Mouse (Mus musculus) testis, adult 2 months (tissue): ENCODE measurements around the gene Tfeb. TPM values are rescaled to one million over a fixed set of nuclear protein-coding genes. Genes with fewer than 3 reads are reported as not detected.

Experiments used
- H3K27ac ChIP-seq: fragments of 200-500 bp; 2 replicates; pipeline ENCODE4 v1.5.1; 2012; ENCODE audit warnings: low read depth, low read length; ENCODE audit not compliant: control insufficient read depth, insufficient read depth
- H3K27me3 ChIP-seq: fragments of 200-500 bp; 2 replicates; pipeline ENCODE4 v1.6.1; 2012; ENCODE audit warnings: mild to moderate bottlenecking, low read length, moderate library complexity; ENCODE audit not compliant: control insufficient read depth, insufficient read depth
- H3K36me3 ChIP-seq: fragments of 200-500 bp; 2 replicates; pipeline ENCODE4 v1.6.1; 2012; ENCODE audit warnings: mild to moderate bottlenecking, low read length; ENCODE audit not compliant: control insufficient read depth, insufficient read depth
- H3K4me1 ChIP-seq: fragments of 200-500 bp; 2 replicates; pipeline ENCODE4 v1.6.1; 2012; ENCODE audit warnings: low read length; ENCODE audit not compliant: control insufficient read depth, insufficient read depth
- H3K4me3 ChIP-seq: fragments of 200-500 bp; 2 replicates; pipeline ENCODE4 v1.5.1; 2012; ENCODE audit warnings: low read depth, mild to moderate bottlenecking, low read length, moderate library complexity, mixed read lengths; ENCODE audit not compliant: control insufficient read depth
- CTCF ChIP-seq: fragments of 200-500 bp; IDR thresholded peaks from 2 replicates; pipeline ENCODE4 v1.5.1; 2012; ENCODE audit warnings: low read depth, mild to moderate bottlenecking, inconsistent platforms, low read length, moderate library complexity; ENCODE audit not compliant: control insufficient read depth, insufficient read depth, insufficient replicate concordance
- POLR2A ChIP-seq: fragments of 200-500 bp; IDR thresholded peaks from 2 replicates; pipeline ENCODE4 v1.6.1; 2012; ENCODE audit warnings: low read depth, mild to moderate bottlenecking, inconsistent platforms, low read length, moderate library complexity; ENCODE audit not compliant: control insufficient read depth
- polyA plus RNA-seq: library from polyadenylated mRNA; depleted of rRNA; stranded (reverse); fragments of >200 nt; gene quantifications from 2 replicates; pipeline ENCODE4 v1.2.3, GENCODE M21; 2012

Tfeb gene
- polyA plus RNA-seq, 1 experiment = 4.4 TPM

DNA sequence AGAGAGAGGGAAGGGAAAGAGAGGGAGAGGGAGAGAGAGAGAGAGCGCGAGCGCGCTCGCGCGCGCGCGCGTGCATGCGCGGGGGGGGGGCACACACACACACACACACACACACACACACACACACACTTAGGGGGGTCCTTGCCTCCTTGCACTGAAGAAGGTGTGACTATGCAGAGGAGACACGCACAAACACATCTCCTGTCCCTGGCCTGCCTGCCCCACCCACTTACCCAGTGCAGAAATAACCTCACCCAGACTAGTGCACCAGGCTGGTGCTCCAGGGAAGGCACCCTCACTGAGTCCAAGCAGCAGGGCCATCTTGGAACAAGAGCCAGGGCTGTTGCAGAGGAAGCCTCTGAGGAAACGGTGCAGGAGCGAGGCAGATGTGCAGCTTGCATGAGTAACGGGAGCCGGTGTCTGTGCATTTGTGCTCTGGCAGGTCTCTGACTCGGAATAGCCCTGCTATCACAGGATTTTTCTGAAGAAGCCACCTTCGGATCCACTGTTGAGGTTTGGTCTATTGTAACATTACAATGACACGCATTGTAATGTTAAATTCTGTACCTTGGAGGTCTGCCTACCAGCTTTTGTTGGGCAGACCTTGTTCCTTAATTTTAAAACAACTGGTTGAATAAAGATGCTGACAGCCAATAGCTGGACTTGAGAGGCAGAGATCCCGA is 23.8 kb upstream of the Tfeb start:
- Histone ChIP-seq H3K27me3 (no peaks in the 10 kb centered on the region), H3K36me3 (no peaks in the 10 kb centered on the region), H3K4me1 (no peaks in the 10 kb centered on the region; the same call in 1 of the 2 replicates), H3K4me3 (no peak overlapping the region), H3K27ac (no peak overlapping the region)
- no peak for TF ChIP-seq POLR2A
- TF ChIP-seq CTCF = no peak

DNA sequence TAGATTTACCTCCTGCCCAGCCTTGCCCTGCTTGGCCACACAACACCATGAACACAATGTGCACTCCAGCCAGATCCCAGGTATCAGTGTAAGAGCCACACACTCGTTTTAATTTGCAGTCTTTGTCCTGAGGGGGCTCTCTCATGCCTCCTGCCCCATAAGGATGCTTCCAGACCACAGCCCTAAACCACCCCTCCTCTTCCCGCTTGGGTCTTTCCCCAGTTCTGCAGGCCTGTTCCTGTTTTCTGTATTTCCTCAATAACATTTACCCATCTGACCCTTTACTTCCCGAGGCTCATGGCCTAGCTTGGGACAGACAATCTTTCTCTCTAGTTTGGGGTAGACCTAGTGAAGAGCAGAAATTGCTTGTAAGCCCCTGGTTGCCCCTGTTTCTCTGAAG is 21.8 kb upstream of the Tfeb start:
- no peaks in the 10 kb centered on the region for H3K36me3 ChIP-seq
- no peak overlapping the region for H3K27ac ChIP-seq
- no peaks in the 10 kb centered on the region; the same call in 1 of the 2 replicates for H3K4me1 ChIP-seq
- TF ChIP-seq POLR2A = no peak
- H3K27me3 ChIP-seq = no peaks in the 10 kb centered on the region
- no peak overlapping the region for H3K4me3 ChIP-seq

DNA sequence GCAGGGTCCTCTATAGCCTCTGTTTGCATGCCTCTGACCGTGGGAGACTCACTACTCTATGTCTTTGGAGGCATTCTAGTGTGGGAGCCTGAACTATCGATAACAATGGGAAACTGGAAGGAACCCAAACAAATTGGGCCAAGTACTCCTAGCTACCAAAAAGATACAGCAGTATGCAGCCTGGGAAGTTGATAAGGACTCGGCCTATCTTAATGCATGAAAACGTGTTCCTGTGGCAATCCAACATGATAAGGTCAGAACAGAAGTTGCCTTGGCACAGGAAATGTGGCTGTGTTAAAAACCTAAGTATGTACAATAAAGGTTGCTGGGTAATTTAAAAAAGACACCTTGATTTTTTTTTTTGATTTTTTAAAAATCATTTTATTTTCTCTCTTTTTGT is 15.6 kb upstream of the Tfeb start:
- no peaks in the 10 kb centered on the region for H3K36me3 ChIP-seq
- no peak overlapping the region for H3K4me3 ChIP-seq
- no peak overlapping the region for H3K27ac ChIP-seq
- H3K27me3 ChIP-seq = no peaks in the 10 kb centered on the region
- TF ChIP-seq POLR2A = no peak
- TF ChIP-seq CTCF = no peak
- H3K4me1 ChIP-seq = 0 out of 2 replicates have a peak, but pooled peaks cover 2% of the 10 kb centered on the region

- no peaks in the 10 kb centered on the region for H3K27me3 ChIP-seq
- TF ChIP-seq CTCF (no peak), POLR2A (no peak)
These were observed 10.3 kb upstream of the Tfeb start, which contains the start of gene Pgc for GRCm38 (mm10) chr17:47726566-47726965. Gene Pgc (plus strand): TSS chr17:47726842.

GRCm38 (mm10) chr17:47730633-47731575 is 5.9 kb upstream of the Tfeb start:
- no peak overlapping the region for H3K27ac ChIP-seq
- H3K4me1 ChIP-seq = no peaks in the 10 kb centered on the region
- no peaks in the 10 kb centered on the region for H3K36me3 ChIP-seq
- TF ChIP-seq CTCF (no peak), POLR2A (no peak)
- H3K4me3 ChIP-seq = no peak overlapping the region
- H3K27me3 ChIP-seq = no peaks in the 10 kb centered on the region

More at GRCm38 (mm10) chr17:47726566-47726965, 10.3 kb upstream of the Tfeb start, which contains the start of gene Pgc:
- no peaks in the 10 kb centered on the region for H3K36me3 ChIP-seq
- H3K27ac ChIP-seq = no peak within 1 kb of the TSS
- H3K4me1 ChIP-seq = no peaks in the 10 kb centered on the region
- H3K4me3 ChIP-seq = no peak within 1 kb of the TSS

DNA sequence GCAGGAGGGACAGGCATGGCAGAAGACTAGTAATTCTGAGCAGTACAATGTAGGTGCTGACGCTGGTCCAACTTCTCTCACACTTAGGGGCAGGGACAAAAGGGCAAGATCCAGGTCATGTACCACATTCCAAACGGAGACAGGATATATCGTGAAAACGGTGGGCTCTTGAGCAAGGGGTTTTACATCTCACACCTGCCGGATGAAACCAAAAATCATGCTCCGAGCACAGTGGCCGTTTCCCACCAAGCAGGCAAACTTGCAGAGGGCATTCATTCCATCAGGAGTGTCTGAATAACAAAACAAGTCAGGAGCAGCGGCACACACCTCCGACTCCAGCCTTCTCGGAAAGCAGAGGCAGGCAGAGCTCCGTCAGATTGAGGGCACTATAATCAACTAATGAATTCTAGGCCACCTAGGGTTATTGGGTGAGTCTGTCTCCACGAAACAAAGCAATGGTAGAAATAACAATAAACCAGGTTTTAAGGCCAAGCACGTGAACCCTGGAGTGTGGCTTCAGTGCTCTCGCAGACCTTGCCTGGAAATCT is 1.2 kb upstream of the Tfeb start:
- Histone ChIP-seq H3K27ac (no peak overlapping the region), H3K4me3 (no peak overlapping the region), H3K4me1 (peaks cover 13% of the 10 kb centered on the region), H3K27me3 (no peaks in the 10 kb centered on the region), H3K36me3 (no peaks in the 10 kb centered on the region)
- no peak for TF ChIP-seq CTCF
- no peak for TF ChIP-seq POLR2A

DNA sequence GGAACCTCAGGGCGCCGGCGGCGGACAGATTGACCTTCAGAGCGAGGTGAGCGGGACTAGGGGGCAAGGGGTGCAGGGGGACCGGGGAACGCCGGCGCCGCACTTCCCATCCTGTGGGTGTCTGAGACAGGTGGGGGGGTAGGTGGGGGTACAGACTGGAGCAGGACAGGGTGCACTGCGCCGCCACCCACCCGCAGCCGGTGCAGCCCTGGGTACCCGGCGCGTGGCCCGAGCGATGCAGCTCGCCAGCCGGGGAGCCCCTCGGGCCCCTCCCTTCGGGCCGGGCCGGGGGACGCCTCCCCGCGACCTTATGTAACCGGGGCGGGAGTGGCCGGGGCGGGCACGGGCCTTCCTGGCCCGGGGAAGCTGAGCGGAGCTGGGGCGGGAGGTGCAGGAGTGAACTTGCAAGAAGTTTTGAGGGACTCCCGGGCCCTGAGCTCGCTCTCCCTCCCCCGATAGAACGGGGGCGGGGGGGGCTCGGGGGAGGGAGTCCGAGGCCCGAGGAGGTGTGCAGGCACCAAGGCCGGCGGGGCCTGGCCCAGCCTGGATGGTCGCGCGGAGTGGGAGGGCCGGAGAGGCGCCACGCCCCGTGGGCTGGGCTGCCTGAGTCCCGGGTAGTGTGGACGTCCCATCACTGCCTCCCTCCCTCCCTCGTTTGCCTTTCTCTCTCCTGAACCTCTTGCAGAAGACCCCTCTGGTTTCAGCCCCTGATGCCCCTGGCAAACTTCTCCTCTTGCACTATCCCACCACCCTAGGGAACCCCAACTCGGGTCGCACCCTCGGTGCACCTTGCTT is 638 bp downstream of the Tfeb start:
- H3K4me1 ChIP-seq = peaks cover 13% of the 10 kb centered on the region
- no peaks in the 10 kb centered on the region for H3K36me3 ChIP-seq
- peak overlapping the region; percentile 90 for H3K4me3 ChIP-seq
- no peak; the same call in 1 of the 2 replicates for TF ChIP-seq POLR2A
- H3K27ac ChIP-seq = peak overlapping the region; percentile 66
- no peaks in the 10 kb centered on the region for H3K27me3 ChIP-seq
